26 mouse cellular contexts compared by ENCODE assay signal in genomic region chr16:62814491-62814890, GRCm38 (mm10). TPM values are rescaled to one million over a fixed set of nuclear protein-coding genes. Genes with fewer than 3 reads are reported as not detected.
DNase-seq lines count a peak whose midpoint lies in the region; ATAC-seq and TF ChIP-seq lines count a peak whose summit lies in the region.
"Had no signal": no experiment of that assay in that cellular context is flagged by ENCODE, and none has a peak within 500 bp of the region (broad histone marks: within the 10 kb centered on the region; RNA-seq: fewer than 3 reads in every experiment).

TSS of gene Stx19 (plus strand) at chr16:62814676.

- no peak within 1 kb of the TSS for H3K4me2 ChIP-seq in embryonic facial prominence, embryonic 14.5 days (ENCODE audit: low read depth, low read length)
- 0 out of 2 replicates have a peak within 1 kb of the TSS, but pooled peaks have one; percentile 31 for H3K4me2 ChIP-seq in lung, embryonic 14.5 days
- H3K4me2 ChIP-seq in liver, embryonic 11.5 days: no peak within 1 kb of the TSS
- H3K4me2 ChIP-seq in heart, embryonic 12.5 days: no peak within 1 kb of the TSS
- H3K4me2 ChIP-seq: forebrain, embryonic 15.5 days; limb, embryonic 15.5 days; neural tube, embryonic 15.5 days had no signal

- H3K9ac ChIP-seq in embryonic facial prominence, embryonic 14.5 days (ENCODE audit: low read depth, low read length): no peak within 1 kb of the TSS
- no peak within 1 kb of the TSS for H3K9ac ChIP-seq in lung, embryonic 14.5 days
- no peak within 1 kb of the TSS for H3K9ac ChIP-seq in liver, embryonic 11.5 days (ENCODE audit: low read depth, low read length)
- no peak within 1 kb of the TSS for H3K9ac ChIP-seq in heart, embryonic 12.5 days
- H3K9ac ChIP-seq: forebrain, embryonic 15.5 days; limb, embryonic 15.5 days; neural tube, embryonic 15.5 days had no signal

- intact Hi-C loops in heart, postnatal 14 days (cut with DNase I): no loop called here

- TF ChIP-seq CTCF in lung, embryonic 14.5 days (IDR thresholded peaks at IDR 0.05; ENCODE audit: low read depth): no peak

- H3K27me3 ChIP-seq in embryonic facial prominence, embryonic 14.5 days (replicated peaks; ENCODE audit: control insufficient read depth, insufficient read depth, low read length): no peaks in the 10 kb centered on the region
- H3K27me3 ChIP-seq in lung, embryonic 14.5 days (ENCODE audit: insufficient read depth, low read length): no peaks in the 10 kb centered on the region
- H3K27me3 ChIP-seq in liver, embryonic 11.5 days (replicated peaks; ENCODE audit: control insufficient read depth, insufficient read depth, low read length): no peaks in the 10 kb centered on the region
- H3K27me3 ChIP-seq in heart, embryonic 12.5 days (replicated peaks): no peaks in the 10 kb centered on the region
- H3K27me3 ChIP-seq: forebrain, embryonic 15.5 days; limb, embryonic 15.5 days; neural tube, embryonic 15.5 days; Patski had no signal

- no peaks in the 10 kb centered on the region for H3K9me3 ChIP-seq in embryonic facial prominence, embryonic 14.5 days (ENCODE audit: control insufficient read depth, low read length)
- H3K9me3 ChIP-seq in lung, embryonic 14.5 days (ENCODE audit: low read depth, low read length): no peaks in the 10 kb centered on the region
- H3K9me3 ChIP-seq in liver, embryonic 11.5 days (ENCODE audit: control insufficient read depth, low read length): no peaks in the 10 kb centered on the region
- H3K9me3 ChIP-seq in heart, embryonic 12.5 days (replicated peaks): no peaks in the 10 kb centered on the region
- H3K9me3 ChIP-seq: forebrain, embryonic 15.5 days; limb, embryonic 15.5 days; neural tube, embryonic 15.5 days had no signal

- no peak within 1 kb of the TSS for H3K4me3 ChIP-seq in embryonic facial prominence, embryonic 14.5 days (ENCODE audit: low read depth, low read length)
- H3K4me3 ChIP-seq in lung, embryonic 14.5 days (ENCODE audit: low read depth, low read length): no peak within 1 kb of the TSS
- no peak within 1 kb of the TSS for H3K4me3 ChIP-seq in liver, embryonic 11.5 days (ENCODE audit: low read depth, low read length)
- no peak within 1 kb of the TSS for H3K4me3 ChIP-seq in heart, embryonic 12.5 days
- H3K4me3 ChIP-seq: forebrain, embryonic 15.5 days; limb, embryonic 15.5 days; myocyte; neural tube, embryonic 15.5 days had no signal

- 69% methylated on average over 5 of the region's 5 CpGs for WGBS in embryonic facial prominence, embryonic 14.5 days
- WGBS in lung, embryonic 14.5 days: 53% methylated on average over 5 of the region's 5 CpGs
- WGBS in liver, embryonic 11.5 days: 73% methylated on average over 5 of the region's 5 CpGs
- WGBS in heart, embryonic 12.5 days: 81% methylated on average over 5 of the region's 5 CpGs

- peak; percentile 76 for DNase-seq in embryonic facial prominence, embryonic 14.5 days (ENCODE audit: low spot score)
- peak; percentile 70 for DNase-seq in lung, embryonic 14.5 days
- peak; percentile 46 to 55 for DNase-seq in lung, postnatal 4 days
- DNase-seq in liver, embryonic 11.5 days (ENCODE audit: low spot score): no peak
- DNase-seq in heart, postnatal 14 days: no peak
- DNase-seq in liver: no peak
- DNase-seq: cerebellum, adult 9-11 months; heart, adult 11 months; kidney, postnatal 14 days; layer of hippocampus, adult 9-11 months; midbrain, embryonic 14.5 days; right cerebral cortex, postnatal 25 days; thymus, postnatal 4 days had no signal

- H3K4me1 ChIP-seq in embryonic facial prominence, embryonic 14.5 days (ENCODE audit: control insufficient read depth, insufficient read depth, low read length): no peaks in the 10 kb centered on the region
- peaks cover 4% of the 10 kb centered on the region; the same call in 1 of the 2 replicates for H3K4me1 ChIP-seq in lung, embryonic 14.5 days (ENCODE audit: insufficient read depth)
- no peaks in the 10 kb centered on the region for H3K4me1 ChIP-seq in liver, embryonic 11.5 days (replicated peaks; ENCODE audit: control insufficient read depth, insufficient read depth, low read length)
- no peaks in the 10 kb centered on the region for H3K4me1 ChIP-seq in heart, embryonic 12.5 days (replicated peaks)
- H3K4me1 ChIP-seq: forebrain, embryonic 15.5 days; limb, embryonic 15.5 days; neural tube, embryonic 15.5 days had no signal

- 0 out of 2 replicates have a peak, but pooled peaks cover 6% of the 10 kb centered on the region for H3K36me3 ChIP-seq in embryonic facial prominence, embryonic 14.5 days (ENCODE audit: control insufficient read depth, insufficient read depth, low read length)
- H3K36me3 ChIP-seq in lung, embryonic 14.5 days (ENCODE audit: insufficient read depth): no peaks in the 10 kb centered on the region
- no peaks in the 10 kb centered on the region for H3K36me3 ChIP-seq in liver, embryonic 11.5 days (ENCODE audit: control insufficient read depth, insufficient read depth, low read length)
- no peaks in the 10 kb centered on the region for H3K36me3 ChIP-seq in heart, embryonic 12.5 days
- H3K36me3 ChIP-seq: forebrain, embryonic 15.5 days; limb, embryonic 15.5 days; neural tube, embryonic 15.5 days had no signal

- 0 out of 2 replicates have a peak within 1 kb of the TSS, but pooled peaks have one; percentile 10 for H3K27ac ChIP-seq in embryonic facial prominence, embryonic 14.5 days (replicated peaks; ENCODE audit: low read depth, low read length)
- H3K27ac ChIP-seq in lung, embryonic 14.5 days (ENCODE audit: low read depth): peak within 1 kb of the TSS; percentile 79
- no peak within 1 kb of the TSS for H3K27ac ChIP-seq in liver, embryonic 11.5 days (ENCODE audit: low read depth, low read length)
- no peak within 1 kb of the TSS for H3K27ac ChIP-seq in heart, embryonic 12.5 days (ENCODE audit: poor library complexity, severe bottlenecking)
- H3K27ac ChIP-seq: forebrain, embryonic 15.5 days; limb, embryonic 15.5 days; macrophage; neural tube, embryonic 15.5 days had no signal

- ATAC-seq in embryonic facial prominence, embryonic 14.5 days (ENCODE audit: low read depth): peak; percentile 90
- peak; percentile 42 for ATAC-seq in granulocyte monocyte progenitor cell, adult 5-6 weeks (replicated peaks; ENCODE audit: poor library complexity, severe bottlenecking)
- ATAC-seq in lung, embryonic 14.5 days (ENCODE audit: insufficient read depth): peak; percentile 92
- no peak for ATAC-seq in liver, embryonic 11.5 days (replicated peaks; ENCODE audit: low FRiP score)
- ATAC-seq in heart, embryonic 12.5 days (ENCODE audit: insufficient number of reproducible peaks, low FRiP score): no peak
- ATAC-seq: activated CD4-positive, CD25-positive, alpha-beta regulatory T cell, adult 4 months; forebrain, embryonic 15.5 days; inflammation-experienced regulatory T-cells, adult 6 months; Patski had no signal

RNA-seq across cellular contexts. Expression of gene Stx19, which starts in this region (rescaled TPM):
- 0.63 and 0.69 TPM in 2 replicates for polyA plus RNA-seq in embryonic facial prominence, embryonic 14.5 days (2014; fragmentation: Nextera tagmentation; extraction: Ambion mirVana)
- total RNA-seq in granulocyte monocyte progenitor cell, adult 5-6 weeks (2014; fragmentation: Nextera tagmentation): not detected in 2 replicates
- total RNA-seq in granulocyte monocyte progenitor cell, adult 5-6 weeks (2017): not detected in 2 replicates
- 2.4 TPM in 2 replicates for polyA plus RNA-seq in lung, embryonic 14.5 days (2014; fragmentation: Nextera tagmentation; extraction: Ambion mirVana)
- polyA plus RNA-seq in liver, embryonic 11.5 days (2014; fragmentation: Nextera tagmentation; extraction: Ambion mirVana): 0.11 and 0.17 TPM in 2 replicates
- not detected for total RNA-seq in heart, postnatal 14 days (2021)
- polyA plus RNA-seq in heart, embryonic 12.5 days (2016; fragmentation: Nextera tagmentation; extraction: Ambion mirVana): 0.15 and 0.24 TPM in 2 replicates
- total RNA-seq: adrenal gland, postnatal 4 days; gastrocnemius, adult 18-20 months; hematopoietic stem cell, adult 5-6 weeks had no signal
- polyA plus RNA-seq: macrophage, myocyte had no signal

Comparison
In these comparisons a context has a peak if more than half of its experiments do, and no peak if none do; other contexts are left out.
1. Peak in DNase-seq, ATAC-seq and H3K27ac ChIP-seq in embryonic facial prominence, embryonic 14.5 days; RNA of the gene not detected or under 1 TPM.
2. Peak in ATAC-seq in granulocyte monocyte progenitor cell, adult 5-6 weeks; RNA of the gene not detected or under 1 TPM.
3. DNase-seq: peak in lung, embryonic 14.5 days (single experiment) and lung, postnatal 4 days (2 of 2); none in liver, embryonic 11.5 days (single experiment), heart, postnatal 14 days (0 of 2) and liver (single experiment).